Mouse (Mus musculus) testis, adult 2 months (tissue): ENCODE data around the gene Olfr645. TPM values are rescaled to one million over a fixed set of nuclear protein-coding genes. Genes with fewer than 3 reads are reported as not detected.

Experiments
- H3K27ac ChIP-seq: fragments of 200-500 bp; 2 replicates; pipeline ENCODE4 v1.5.1; 2012; ENCODE audit warnings: low read depth, low read length; ENCODE audit not compliant: control insufficient read depth, insufficient read depth
- H3K27me3 ChIP-seq: fragments of 200-500 bp; 2 replicates; pipeline ENCODE4 v1.6.1; 2012; ENCODE audit warnings: mild to moderate bottlenecking, low read length, moderate library complexity; ENCODE audit not compliant: control insufficient read depth, insufficient read depth
- H3K36me3 ChIP-seq: fragments of 200-500 bp; 2 replicates; pipeline ENCODE4 v1.6.1; 2012; ENCODE audit warnings: mild to moderate bottlenecking, low read length; ENCODE audit not compliant: control insufficient read depth, insufficient read depth
- H3K4me1 ChIP-seq: fragments of 200-500 bp; 2 replicates; pipeline ENCODE4 v1.6.1; 2012; ENCODE audit warnings: low read length; ENCODE audit not compliant: control insufficient read depth, insufficient read depth
- H3K4me3 ChIP-seq: fragments of 200-500 bp; 2 replicates; pipeline ENCODE4 v1.5.1; 2012; ENCODE audit warnings: low read depth, mild to moderate bottlenecking, low read length, moderate library complexity, mixed read lengths; ENCODE audit not compliant: control insufficient read depth
- CTCF ChIP-seq: fragments of 200-500 bp; IDR thresholded peaks from 2 replicates; pipeline ENCODE4 v1.5.1; 2012; ENCODE audit warnings: low read depth, mild to moderate bottlenecking, inconsistent platforms, low read length, moderate library complexity; ENCODE audit not compliant: control insufficient read depth, insufficient read depth, insufficient replicate concordance
- POLR2A ChIP-seq: fragments of 200-500 bp; IDR thresholded peaks from 2 replicates; pipeline ENCODE4 v1.6.1; 2012; ENCODE audit warnings: low read depth, mild to moderate bottlenecking, inconsistent platforms, low read length, moderate library complexity; ENCODE audit not compliant: control insufficient read depth
- polyA plus RNA-seq: library from polyadenylated mRNA; depleted of rRNA; stranded (reverse); fragments of >200 nt; gene quantifications from 2 replicates; pipeline ENCODE4 v1.2.3, GENCODE M21; 2012; rRNA removed

Olfr645 gene
- polyA plus RNA-seq, 1 experiment, result not detected

- TF ChIP-seq POLR2A, result no peak
- no peak for TF ChIP-seq CTCF
- H3K4me1 ChIP-seq, result no peaks in the 10 kb centered on the region
- no peaks in the 10 kb centered on the region for H3K36me3 ChIP-seq
- no peak overlapping the region for H3K27ac ChIP-seq
- H3K4me3 ChIP-seq, result no peak overlapping the region
- no peaks in the 10 kb centered on the region for H3K27me3 ChIP-seq
Measured at GRCm38 (mm10) chr7:104050745-104051144, 34.5 kb downstream of the Olfr645 start.

- Histone ChIP-seq H3K4me3 (no peak within 1 kb of the TSS), H3K27ac (no peak within 1 kb of the TSS)
- TF ChIP-seq POLR2A (no peak), CTCF (no peak)
Measured at GRCm38 (mm10) chr7:104035145-104035544, 50.1 kb downstream of the Olfr645 start, which contains the start of gene Olfr641. TSS of gene Olfr641 (plus strand) at chr7:104035445.

More at GRCm38 (mm10) chr7:104035145-104035544, 50.1 kb downstream of the Olfr645 start, which contains the start of gene Olfr641:
- Histone ChIP-seq H3K27me3 (no peaks in the 10 kb centered on the region), H3K36me3 (no peaks in the 10 kb centered on the region), H3K4me1 (no peaks in the 10 kb centered on the region)

Other genes starting within 250 kb of the Olfr645 start
- not detected in 2 replicates for gene Hbb-bh2, start 244.9 kb downstream of the Olfr645 start, polyA plus RNA-seq
- gene Hbb-bh1, start 242.3 kb downstream of the Olfr645 start, polyA plus RNA-seq, result not detected in 2 replicates
- gene Hbb-y, start 232.2 kb downstream of the Olfr645 start, polyA plus RNA-seq, result 0.19 and 0.26 TPM in 2 replicates
- gene Olfr66, start 199.2 kb downstream of the Olfr645 start, polyA plus RNA-seq, result not detected in 2 replicates
- gene Olfr64, start 191.0 kb downstream of the Olfr645 start, polyA plus RNA-seq, result not detected in 2 replicates
- gene Olfr65, start 182.0 kb downstream of the Olfr645 start, polyA plus RNA-seq, result not detected in 2 replicates
- not detected in 2 replicates for gene Olfr631, start 156.6 kb downstream of the Olfr645 start, polyA plus RNA-seq
- not detected in 2 replicates for gene Olfr632, start 151.1 kb downstream of the Olfr645 start, polyA plus RNA-seq
- gene Olfr633, start 141.0 kb downstream of the Olfr645 start, polyA plus RNA-seq, result not detected in 2 replicates
- not detected in 2 replicates for gene Olfr635, start 114.3 kb downstream of the Olfr645 start, polyA plus RNA-seq
- gene Olfr638, start 86.7 kb downstream of the Olfr645 start, polyA plus RNA-seq, result not detected in 2 replicates
- gene Olfr639, start 68.2 kb downstream of the Olfr645 start, polyA plus RNA-seq, result not detected in 2 replicates
- gene Olfr640, start 59.9 kb downstream of the Olfr645 start, polyA plus RNA-seq, result 0.07 TPM in 1 of 2 replicates, not detected in the other
- 0.15 TPM in 1 of 2 replicates, not detected in the other for gene Olfr641, start 50.0 kb downstream of the Olfr645 start, polyA plus RNA-seq
- gene Olfr642, start 32.8 kb downstream of the Olfr645 start, polyA plus RNA-seq, result 0.53 TPM in 1 of 2 replicates, not detected in the other
- gene 4930516K23Rik, start 24.0 kb downstream of the Olfr645 start, polyA plus RNA-seq, result 0.80 and 0.89 TPM in 2 replicates
- gene Olfr644, start 13.6 kb downstream of the Olfr645 start, polyA plus RNA-seq, result 0.12 TPM in 1 of 2 replicates, not detected in the other
- gene Olfr646, start 19.4 kb upstream of the Olfr645 start, polyA plus RNA-seq, result not detected in 2 replicates
- 101 and 104 TPM in 2 replicates for gene Ubqln5, start 44.4 kb upstream of the Olfr645 start, polyA plus RNA-seq
- gene Olfr643, start 51.9 kb upstream of the Olfr645 start, polyA plus RNA-seq, result 0.17 and 0.51 TPM in 2 replicates
- 434 and 492 TPM in 2 replicates for gene Ubqln3, start 57.8 kb upstream of the Olfr645 start, polyA plus RNA-seq
- gene Ubqlnl, start 65.1 kb upstream of the Olfr645 start, polyA plus RNA-seq, result 257 and 316 TPM in 2 replicates
- not detected in 2 replicates for gene Olfm5, start 79.4 kb upstream of the Olfr645 start, polyA plus RNA-seq
- gene Olfr648, start 97.9 kb upstream of the Olfr645 start, polyA plus RNA-seq, result 0.07 and 0.09 TPM in 2 replicates
- gene Olfr649, start 110.5 kb upstream of the Olfr645 start, polyA plus RNA-seq, result not detected in 2 replicates
- gene Trim6, start 133.3 kb upstream of the Olfr645 start, polyA plus RNA-seq, result 1.9 and 2.4 TPM in 2 replicates
- gene Trim34a, start 159.0 kb upstream of the Olfr645 start, polyA plus RNA-seq, result 1.0 and 1.2 TPM in 2 replicates
- 0.11 and 0.16 TPM in 2 replicates for gene Trim5, start 202.6 kb upstream of the Olfr645 start, polyA plus RNA-seq
- 0.54 and 1.1 TPM in 2 replicates for gene Trim12a, start 230.0 kb upstream of the Olfr645 start, polyA plus RNA-seq
- gene Trim34b, start 244.0 kb upstream of the Olfr645 start, polyA plus RNA-seq, result 0.24 and 0.74 TPM in 2 replicates